Mouse (Mus musculus): Measurements from ENCODE around the gene Dph1.

Dph1 gene

GRCm38 (mm10) chr11:75173799-75174165 lies 17.3 kb downstream of the Dph1 start:
- no peak for DNase-seq (ENCODE audit: low spot score in 2 of 2)

GRCm38 (mm10) chr11:75173095-75173798 lies 17.8 kb downstream of the Dph1 start:
- DNase-seq (ENCODE audit: low spot score in 2 of 2) = peak; percentile 61 to 72

GRCm38 (mm10) chr11:75172151-75173094 lies 18.6 kb downstream of the Dph1 start:
- no peak for DNase-seq (ENCODE audit: low spot score in 2 of 2)

DNA sequence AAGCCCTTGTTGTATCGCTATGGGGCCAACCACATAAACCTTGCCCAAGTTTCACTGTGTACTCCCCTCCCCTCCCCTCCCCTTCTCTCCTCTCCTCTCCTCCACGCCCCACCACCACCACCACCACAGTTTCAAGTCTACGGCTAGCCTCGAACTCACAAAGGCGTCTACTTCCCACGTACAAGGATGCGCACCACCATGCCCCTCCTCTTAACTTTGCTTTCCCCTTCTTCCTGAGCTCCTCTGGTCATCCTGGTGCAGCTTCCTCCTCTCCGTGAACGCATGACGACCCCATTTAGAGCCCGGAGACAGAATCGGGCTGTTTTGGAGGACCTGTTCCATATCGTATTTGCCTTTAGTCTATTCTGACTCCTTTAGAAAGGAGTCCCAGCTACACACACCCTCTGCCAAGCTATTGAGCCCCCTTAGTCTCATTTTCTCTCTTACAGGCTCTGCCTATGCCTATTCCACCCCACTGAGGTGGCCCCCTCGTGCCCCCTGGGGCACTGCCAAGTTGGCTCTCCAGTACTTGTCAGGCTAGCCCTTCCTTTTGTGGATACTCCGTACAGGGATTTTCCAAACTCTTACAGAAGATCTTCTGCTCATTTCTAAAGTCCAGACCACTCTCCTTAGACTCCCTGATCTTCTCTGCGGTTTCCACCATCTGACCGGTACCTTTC lies 19.7 kb downstream of the Dph1 start:
- no peak for DNase-seq (ENCODE audit: low spot score in 2 of 2)

GRCm38 (mm10) chr11:75170136-75170751 lies 20.8 kb downstream of the Dph1 start:
- DNase-seq (ENCODE audit: low spot score in 2 of 2) = peak; percentile 71 to 82

GRCm38 (mm10) chr11:75169405-75170080 lies 21.5 kb downstream of the Dph1 start, which contains the start of gene Hic1:
Hic1 (minus strand) TSS chr11:75169519.
- peak in 1 of 2 experiments; percentile 6 for DNase-seq (ENCODE audit: low spot score in 2 of 2)

- peak; percentile 67 to 80 for DNase-seq (ENCODE audit: low spot score in 2 of 2)
These were observed 22.3 kb downstream of the Dph1 start for GRCm38 (mm10) chr11:75168590-75169361.

- DNase-seq (ENCODE audit: low spot score in 2 of 2) = no peak
These were observed 23.1 kb downstream of the Dph1 start for GRCm38 (mm10) chr11:75167643-75168589.

GRCm38 (mm10) chr11:75166861-75167642 lies 24.0 kb downstream of the Dph1 start:
- DNase-seq (ENCODE audit: low spot score in 2 of 2) = no peak

DNA sequence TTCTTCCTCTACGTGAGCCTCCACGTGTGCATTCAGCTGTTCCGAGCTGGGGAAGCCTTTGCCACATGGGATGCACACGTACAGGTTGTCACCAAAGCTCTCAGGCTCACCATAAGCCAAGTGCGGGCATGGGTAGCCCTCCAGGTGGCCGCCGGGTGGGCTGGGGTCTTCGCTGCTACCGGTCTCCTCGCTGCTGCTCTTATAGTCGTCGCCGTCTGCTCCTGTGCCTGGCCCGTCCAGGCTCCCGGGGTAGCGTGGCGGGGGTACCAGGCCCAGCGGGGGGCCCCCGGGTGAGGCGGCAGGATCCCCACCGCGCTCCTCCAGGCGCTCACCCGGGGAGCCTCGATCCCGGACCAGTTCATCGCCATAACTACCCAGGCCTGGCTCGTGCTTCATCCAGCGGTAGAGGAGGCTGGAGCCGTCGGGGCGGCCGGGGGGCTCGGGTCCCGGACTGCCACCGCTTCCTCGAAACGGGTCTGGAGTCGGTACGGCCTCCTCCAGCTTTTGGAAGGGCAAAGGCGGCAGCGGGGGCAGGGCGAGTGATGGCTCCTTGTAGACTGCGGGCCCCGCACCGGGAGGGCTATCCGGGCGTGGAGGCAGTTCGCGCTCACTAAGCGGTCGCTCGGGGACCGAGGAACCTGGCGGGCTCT lies 24.7 kb downstream of the Dph1 start:
- DNase-seq (ENCODE audit: low spot score in 2 of 2) = no peak

- peak; percentile 64 to 79 for DNase-seq (ENCODE audit: low spot score in 2 of 2)
These were observed 25.4 kb downstream of the Dph1 start for GRCm38 (mm10) chr11:75165441-75166192.

- no peak for DNase-seq (ENCODE audit: low spot score in 2 of 2)
These were observed 26.3 kb downstream of the Dph1 start for GRCm38 (mm10) chr11:75164750-75165149.

GRCm38 (mm10) chr11:75164051-75164450 lies 27.0 kb downstream of the Dph1 start:
- no peak for DNase-seq (ENCODE audit: low spot score in 2 of 2)

GRCm38 (mm10) chr11:75163379-75163778 lies 27.7 kb downstream of the Dph1 start:
- no peak for DNase-seq (ENCODE audit: low spot score in 2 of 2)

DNA sequence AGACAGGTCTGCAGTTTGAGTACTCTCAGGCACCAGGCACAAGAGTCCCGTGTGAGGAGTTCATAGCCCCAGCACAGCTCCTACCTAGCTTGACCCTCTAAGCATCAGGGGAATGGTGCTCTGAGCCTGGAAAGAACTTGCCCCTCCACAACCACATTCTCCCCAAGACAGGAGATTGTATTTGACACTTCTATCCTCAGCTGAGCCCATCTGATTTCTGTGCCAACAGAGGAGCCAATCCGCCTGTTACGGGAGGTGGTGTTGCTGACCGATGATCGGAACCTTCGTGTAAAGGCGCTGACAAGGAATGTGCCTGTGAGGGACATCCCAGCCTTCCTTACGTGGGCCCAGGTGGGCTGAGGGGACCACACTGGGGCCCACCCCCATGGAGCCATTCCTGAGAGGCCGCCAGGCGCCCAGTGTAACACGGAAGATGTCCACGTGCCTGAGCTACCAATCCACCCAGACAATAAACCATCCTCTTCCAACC lies 28.4 kb downstream of the Dph1 start:
- no peak for DNase-seq (ENCODE audit: low spot score in 2 of 2)

GRCm38 (mm10) chr11:75161417-75162008 lies 29.5 kb downstream of the Dph1 start:
- DNase-seq (ENCODE audit: low spot score in 2 of 2) = no peak

GRCm38 (mm10) chr11:75160954-75161353 lies 30.1 kb downstream of the Dph1 start:
- DNase-seq (ENCODE audit: low spot score in 2 of 2) = no peak
